Mouse (Mus musculus) embryo, embryonic 11 days (tissue): ENCODE results near the gene Prkca.
A peak's percentile ranks its signal among the peaks of the same experiment; 100 is the strongest.

Experiments
- DNase-seq: peaks from one replicate; pipeline ENCODE4 v3.0.0-alpha.2; 2015

Prkca gene

GRCm38 (mm10) chr11:108336445-108336844, 7.3 kb downstream of the Prkca start:
- no peak for DNase-seq

GRCm38 (mm10) chr11:108335536-108335935, 8.2 kb downstream of the Prkca start:
- DNase-seq = no peak

GRCm38 (mm10) chr11:108334658-108335057, 9.1 kb downstream of the Prkca start:
- DNase-seq = no peak

- DNase-seq = no peak
Measured at GRCm38 (mm10) chr11:108333583-108334379, 9.9 kb downstream of the Prkca start.

GRCm38 (mm10) chr11:108333006-108333405, 10.7 kb downstream of the Prkca start:
- DNase-seq = no peak

GRCm38 (mm10) chr11:108330818-108331217, 12.9 kb downstream of the Prkca start:
- no peak for DNase-seq

GRCm38 (mm10) chr11:108325943-108326342, 17.8 kb downstream of the Prkca start:
- DNase-seq = no peak

GRCm38 (mm10) chr11:108322156-108322555, 21.6 kb downstream of the Prkca start:
- DNase-seq = no peak

- DNase-seq = no peak
Measured at GRCm38 (mm10) chr11:108320561-108320960, 23.2 kb downstream of the Prkca start.

- peak; percentile 3 for DNase-seq
Measured at GRCm38 (mm10) chr11:108319162-108319561, 24.6 kb downstream of the Prkca start.

GRCm38 (mm10) chr11:108317878-108318277, 25.9 kb downstream of the Prkca start:
- no peak for DNase-seq

- DNase-seq = no peak
Measured at GRCm38 (mm10) chr11:108315736-108316135, 28.0 kb downstream of the Prkca start.

- no peak for DNase-seq
Measured at GRCm38 (mm10) chr11:108312516-108312915, 31.2 kb downstream of the Prkca start.

- no peak for DNase-seq
Measured at GRCm38 (mm10) chr11:108311912-108312311, 31.8 kb downstream of the Prkca start.

- DNase-seq = no peak
Measured at GRCm38 (mm10) chr11:108309791-108310190, 33.9 kb downstream of the Prkca start.

- no peak for DNase-seq
Measured at GRCm38 (mm10) chr11:108308253-108308652, 35.5 kb downstream of the Prkca start.

- DNase-seq = no peak
Measured at GRCm38 (mm10) chr11:108307258-108307657, 36.5 kb downstream of the Prkca start.

GRCm38 (mm10) chr11:108303787-108304186, 39.9 kb downstream of the Prkca start:
- DNase-seq = no peak

GRCm38 (mm10) chr11:108301796-108302490, 41.8 kb downstream of the Prkca start:
- DNase-seq = no peak

GRCm38 (mm10) chr11:108301036-108301435, 42.7 kb downstream of the Prkca start:
- DNase-seq = no peak

GRCm38 (mm10) chr11:108300443-108300842, 43.3 kb downstream of the Prkca start:
- DNase-seq = no peak

GRCm38 (mm10) chr11:108299913-108300312, 43.8 kb downstream of the Prkca start:
- no peak for DNase-seq

- no peak for DNase-seq
Measured at GRCm38 (mm10) chr11:108297956-108298355, 45.8 kb downstream of the Prkca start.

- DNase-seq = no peak
Measured at GRCm38 (mm10) chr11:108295373-108295772, 48.4 kb downstream of the Prkca start.
